Mouse (Mus musculus): ENCODE results near the gene Galntl6. TPM values are rescaled to one million over a fixed set of nuclear protein-coding genes. Genes with fewer than 3 reads are reported as not detected.

The Galntl6 gene
- polyA plus RNA-seq, 1 experiment from 2014 or later: not detected

DNA sequence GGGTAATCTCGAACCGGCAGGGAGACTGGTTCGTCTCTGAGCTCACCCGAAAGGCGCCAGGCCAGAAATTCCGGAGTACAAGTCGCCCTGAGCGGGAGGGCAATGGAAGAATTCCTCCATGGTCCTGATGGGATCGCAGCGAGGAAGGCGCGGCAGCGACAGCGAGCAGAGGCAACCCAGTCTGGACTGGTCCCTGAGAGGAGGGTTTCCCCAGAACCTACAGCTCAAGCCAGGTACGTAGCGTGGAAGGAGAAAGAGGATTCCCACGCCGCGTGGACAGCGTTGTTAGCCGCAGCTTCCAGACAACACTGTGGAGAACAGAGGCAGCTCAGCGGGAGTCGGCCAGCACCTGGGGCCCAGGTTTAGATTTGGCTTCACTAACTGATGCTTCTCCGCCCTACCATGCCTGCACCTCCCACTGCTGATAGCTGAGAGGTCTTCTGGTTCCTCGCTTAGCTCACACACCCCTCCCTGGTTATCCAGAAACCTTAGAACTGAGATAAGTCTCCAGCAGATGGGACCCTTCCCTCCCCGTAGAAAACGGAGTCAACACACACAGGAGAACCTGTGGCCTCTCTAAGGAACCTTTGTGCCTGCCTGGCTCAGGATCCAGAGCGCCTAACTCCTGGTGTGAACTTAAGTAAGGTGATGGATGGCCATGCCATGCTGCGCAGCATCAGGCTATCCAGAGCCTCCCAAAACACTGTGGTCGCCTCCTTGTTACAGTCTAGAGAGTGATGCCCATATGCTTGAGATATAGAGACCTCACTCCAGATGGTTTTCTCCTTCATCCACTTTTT is 600 bp upstream of the Galntl6 start:
- 4% methylated on average over 30 of the region's 30 CpGs for WGBS (ENCODE audit: insufficient replicate concordance)
- peak overlapping the region; percentile 24 for H3K4me3 ChIP-seq (ENCODE audit: low read depth, low read length)

DNA sequence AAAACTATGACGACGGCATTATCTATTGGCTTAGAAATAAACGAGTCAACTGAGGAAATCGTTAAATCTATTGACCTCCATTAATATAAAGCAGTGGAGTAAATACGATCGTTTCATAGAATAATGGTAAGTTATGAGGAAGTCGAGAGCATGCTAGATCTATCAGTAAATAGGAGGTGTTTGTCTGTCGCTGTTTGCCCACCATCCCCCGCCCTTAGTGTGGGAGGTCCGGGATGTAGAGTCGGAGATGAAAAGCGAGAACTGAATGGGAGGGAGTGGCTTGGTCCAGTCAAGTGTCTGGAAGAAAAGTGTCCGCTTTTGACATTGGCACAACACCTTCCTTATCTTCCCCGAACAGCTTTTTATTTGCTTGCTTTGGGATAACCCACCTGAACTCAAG is 763 bp downstream of the Galntl6 start, which contains the start of gene BC030500:
TSS of gene BC030500 (plus strand) at position 79 of the 400 bp plus-strand sequence.
- Histone ChIP-seq H3K9me3 (ENCODE audit: low read length) (no peaks in the 10 kb centered on the region), H3K27ac (ENCODE audit: low read depth) (no peak within 1 kb of the TSS), H3K36me3 (replicated peaks; ENCODE audit: insufficient read depth, low read length) (no peaks in the 10 kb centered on the region), H3K4me3 (ENCODE audit: low read depth, low read length) (peak within 1 kb of the TSS; percentile 24), H3K4me2 (ENCODE audit: low read depth, low read length) (peak within 1 kb of the TSS; percentile 60), H3K4me1 (ENCODE audit: insufficient read depth) (no peaks in the 10 kb centered on the region), H3K27me3 (ENCODE audit: insufficient read depth, low read length) (peaks cover 18% of the 10 kb centered on the region), H3K9ac (replicated peaks) (no peak within 1 kb of the TSS)
- WGBS (ENCODE audit: insufficient replicate concordance): 10% methylated on average over 14 of the region's 14 CpGs
- TF ChIP-seq CTCF (IDR thresholded peaks at IDR 0.05; ENCODE audit: low read depth) (no peak), EP300 (IDR thresholded peaks at IDR 0.05; ENCODE audit: low read depth) (no peak)
- DNase-seq (no peak), ATAC-seq (no peak)

More for the DNA sequence above, 600 bp upstream of the Galntl6 start:
- H3K27me3 ChIP-seq (ENCODE audit: insufficient read depth, low read length): peaks cover 18% of the 10 kb centered on the region
- no peaks in the 10 kb centered on the region for H3K4me1 ChIP-seq (ENCODE audit: insufficient read depth)
- DNase-seq (no peak), ATAC-seq (no peak)
- no peaks in the 10 kb centered on the region for H3K36me3 ChIP-seq (replicated peaks; ENCODE audit: insufficient read depth, low read length)
- H3K9me3 ChIP-seq (ENCODE audit: low read length): no peaks in the 10 kb centered on the region
- no peak overlapping the region for H3K9ac ChIP-seq (replicated peaks)
- H3K27ac ChIP-seq (ENCODE audit: low read depth): no peak overlapping the region
- no peak for TF ChIP-seq CTCF (IDR thresholded peaks at IDR 0.05; ENCODE audit: low read depth)
- no peak for TF ChIP-seq EP300 (IDR thresholded peaks at IDR 0.05; ENCODE audit: low read depth)
- H3K4me2 ChIP-seq (ENCODE audit: low read depth, low read length): peak overlapping the region; percentile 60

DNA sequence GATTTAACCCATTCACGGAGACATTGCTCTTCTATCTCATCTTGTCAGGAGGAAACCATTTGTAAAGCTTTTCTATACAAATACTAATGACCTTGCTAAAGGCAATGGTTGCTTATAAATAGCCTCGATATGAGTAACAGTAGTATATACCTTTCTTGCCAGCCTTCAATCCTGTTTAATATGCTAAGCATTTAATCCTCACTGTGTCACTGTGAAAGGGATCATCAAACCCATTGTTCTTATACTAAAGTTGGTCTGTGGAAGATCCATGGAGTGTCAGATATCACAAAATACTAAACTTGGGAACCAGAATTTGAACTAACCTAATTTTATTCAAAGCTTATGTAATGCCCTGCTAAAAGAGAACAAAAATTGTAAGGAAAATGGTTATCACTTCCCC is 8.0 kb downstream of the Galntl6 start:
- ATAC-seq: no peak
- H3K4me1 ChIP-seq (ENCODE audit: insufficient read depth): no peaks in the 10 kb centered on the region
- H3K27ac ChIP-seq (ENCODE audit: low read depth): no peak overlapping the region
- WGBS (ENCODE audit: insufficient replicate concordance): 44% methylated on average over 2 of the region's 2 CpGs
- no peak overlapping the region for H3K9ac ChIP-seq (replicated peaks)
- TF ChIP-seq CTCF (IDR thresholded peaks at IDR 0.05; ENCODE audit: low read depth): no peak
- no peak for TF ChIP-seq EP300 (IDR thresholded peaks at IDR 0.05; ENCODE audit: low read depth)
- DNase-seq: no peak
- H3K36me3 ChIP-seq (replicated peaks; ENCODE audit: insufficient read depth, low read length): no peaks in the 10 kb centered on the region
- H3K9me3 ChIP-seq (ENCODE audit: low read length): no peaks in the 10 kb centered on the region
- no peak overlapping the region for H3K4me2 ChIP-seq (ENCODE audit: low read depth, low read length)
- H3K4me3 ChIP-seq (ENCODE audit: low read depth, low read length): no peak overlapping the region
- no peaks in the 10 kb centered on the region for H3K27me3 ChIP-seq (ENCODE audit: insufficient read depth, low read length)

DNA sequence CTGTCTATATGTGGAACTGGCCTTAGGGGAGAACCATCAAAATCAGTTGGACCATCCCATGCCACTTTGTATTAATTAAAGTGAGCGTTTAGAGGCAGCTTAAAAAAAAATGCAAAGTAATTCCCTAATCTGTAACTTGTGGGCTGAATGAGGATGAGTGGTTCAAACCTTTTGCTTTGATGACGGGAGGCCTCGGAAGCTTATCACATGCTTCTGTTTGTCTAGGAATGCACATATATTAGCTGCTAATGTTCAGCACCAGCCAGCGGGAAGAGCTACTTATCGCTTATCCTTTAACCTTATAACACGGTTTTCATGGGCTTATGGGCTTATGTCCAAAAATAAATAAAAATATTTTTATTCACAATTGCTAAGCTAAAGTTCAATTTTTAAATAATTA is 16.5 kb downstream of the Galntl6 start:
- 64% methylated on average over 6 of the region's 6 CpGs for WGBS (ENCODE audit: insufficient replicate concordance)
- Histone ChIP-seq H3K4me2 (ENCODE audit: low read depth, low read length) (no peak overlapping the region), H3K9ac (replicated peaks) (no peak overlapping the region), H3K9me3 (ENCODE audit: low read length) (no peaks in the 10 kb centered on the region), H3K4me3 (ENCODE audit: low read depth, low read length) (no peak overlapping the region), H3K27me3 (ENCODE audit: insufficient read depth, low read length) (no peaks in the 10 kb centered on the region), H3K36me3 (replicated peaks; ENCODE audit: insufficient read depth, low read length) (no peaks in the 10 kb centered on the region), H3K27ac (ENCODE audit: low read depth) (no peak overlapping the region), H3K4me1 (ENCODE audit: insufficient read depth) (no peaks in the 10 kb centered on the region)
- no peak for DNase-seq
- no peak for ATAC-seq
- TF ChIP-seq CTCF (IDR thresholded peaks at IDR 0.05; ENCODE audit: low read depth): no peak
- TF ChIP-seq EP300 (IDR thresholded peaks at IDR 0.05; ENCODE audit: low read depth): no peak

DNA sequence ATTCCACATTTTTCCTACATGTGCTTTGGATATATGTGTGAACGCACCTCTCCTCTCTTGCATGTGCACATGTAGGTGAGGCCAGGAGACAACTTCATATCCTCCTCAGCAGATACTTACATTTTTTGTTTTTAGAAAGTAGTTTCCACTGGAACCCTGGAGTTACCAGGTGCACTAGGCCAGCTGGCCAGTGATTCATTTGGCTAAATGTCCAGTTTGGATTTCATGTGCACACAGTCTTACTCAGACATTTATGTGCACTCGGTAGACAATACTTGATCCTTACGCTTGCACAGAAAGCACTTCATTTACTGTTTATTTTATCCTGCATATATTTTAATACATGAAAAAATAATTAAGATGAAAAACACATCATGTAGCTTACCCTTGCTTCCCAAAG is 21.8 kb downstream of the Galntl6 start:
- H3K27ac ChIP-seq (ENCODE audit: low read depth): no peak overlapping the region
- H3K9me3 ChIP-seq (ENCODE audit: low read length): no peaks in the 10 kb centered on the region
- ATAC-seq (no peak), DNase-seq (no peak)
- no peak overlapping the region for H3K9ac ChIP-seq (replicated peaks)
- H3K4me1 ChIP-seq (ENCODE audit: insufficient read depth): no peaks in the 10 kb centered on the region
- no peak overlapping the region for H3K4me3 ChIP-seq (ENCODE audit: low read depth, low read length)
- no peaks in the 10 kb centered on the region for H3K27me3 ChIP-seq (ENCODE audit: insufficient read depth, low read length)
- 90% methylated on average over 3 of the region's 3 CpGs for WGBS (ENCODE audit: insufficient replicate concordance)
- TF ChIP-seq EP300 (IDR thresholded peaks at IDR 0.05; ENCODE audit: low read depth): no peak
- no peak for TF ChIP-seq CTCF (IDR thresholded peaks at IDR 0.05; ENCODE audit: low read depth)
- H3K4me2 ChIP-seq (ENCODE audit: low read depth, low read length): no peak overlapping the region
- no peaks in the 10 kb centered on the region for H3K36me3 ChIP-seq (replicated peaks; ENCODE audit: insufficient read depth, low read length)

DNA sequence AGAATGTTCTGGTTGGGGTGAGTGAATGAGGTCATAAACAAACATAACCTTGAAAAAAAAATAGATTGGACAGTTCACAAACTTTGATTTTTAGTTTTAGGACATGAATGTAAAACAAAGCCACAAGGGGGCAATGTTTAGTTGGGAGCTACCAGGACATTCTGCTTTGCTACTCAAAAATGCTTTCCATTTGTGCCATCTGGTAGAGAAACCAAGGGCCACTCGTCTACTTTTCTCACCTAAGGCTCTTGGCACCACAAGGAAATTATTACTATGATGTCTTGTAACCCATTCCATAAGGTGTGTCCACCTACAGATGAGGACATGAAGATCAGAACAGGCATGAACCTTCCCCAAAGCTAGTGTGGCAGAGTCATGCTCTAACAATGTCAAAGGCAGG is 26.0 kb downstream of the Galntl6 start:
- Histone ChIP-seq H3K4me3 (ENCODE audit: low read depth, low read length) (no peak overlapping the region), H3K4me2 (ENCODE audit: low read depth, low read length) (no peak overlapping the region), H3K27me3 (ENCODE audit: insufficient read depth, low read length) (no peaks in the 10 kb centered on the region), H3K9ac (replicated peaks) (no peak overlapping the region), H3K27ac (ENCODE audit: low read depth) (no peak overlapping the region), H3K4me1 (ENCODE audit: insufficient read depth) (no peaks in the 10 kb centered on the region), H3K9me3 (ENCODE audit: low read length) (no peaks in the 10 kb centered on the region), H3K36me3 (replicated peaks; ENCODE audit: insufficient read depth, low read length) (no peaks in the 10 kb centered on the region)
- no peak for DNase-seq
- ATAC-seq: no peak
- 17% methylated on average over 1 of the region's 1 CpGs for WGBS (ENCODE audit: insufficient replicate concordance)
- TF ChIP-seq CTCF (IDR thresholded peaks at IDR 0.05; ENCODE audit: low read depth) (peak; percentile 39; the same call in 1 of the 2 replicates), EP300 (IDR thresholded peaks at IDR 0.05; ENCODE audit: low read depth) (no peak)
